Mouse (Mus musculus): ENCODE measurements at regions not wholly inside any gene's neighbourhood (a gene's known extent, or its start where the extent isn't known, plus 50 kb on each side); places are given as distances from the start of the nearest gene placed in this dataset.

GRCm38 (mm10) chr8:50180682-50181081 is 1336.9 kb upstream of the Tenm3 start:
- no peak for DNase-seq

- no peak for DNase-seq
These were observed 1321.2 kb upstream of the Tenm3 start for GRCm38 (mm10) chr8:50164773-50165454.

GRCm38 (mm10) chr8:50161076-50161475 is 1317.3 kb upstream of the Tenm3 start:
- DNase-seq = no peak

GRCm38 (mm10) chr8:50160326-50160725 is 1316.6 kb upstream of the Tenm3 start:
- DNase-seq = no peak

GRCm38 (mm10) chr8:50139876-50140275 is 1296.1 kb upstream of the Tenm3 start:
- no peak for DNase-seq

GRCm38 (mm10) chr8:50120041-50120440 is 1276.3 kb upstream of the Tenm3 start:
- DNase-seq = peak; percentile 4

- no peak for DNase-seq
These were observed 1238.6 kb upstream of the Tenm3 start for GRCm38 (mm10) chr8:50082378-50082777.

GRCm38 (mm10) chr8:50037096-50037495 is 1193.3 kb upstream of the Tenm3 start:
- no peak for DNase-seq

GRCm38 (mm10) chr8:50027544-50027943 is 1183.8 kb upstream of the Tenm3 start:
- DNase-seq = no peak

- no peak for DNase-seq
These were observed 1163.8 kb upstream of the Tenm3 start for GRCm38 (mm10) chr8:50007546-50007945.

GRCm38 (mm10) chr8:50004254-50004653 is 1160.5 kb upstream of the Tenm3 start:
- no peak for DNase-seq

- no peak for DNase-seq
These were observed 1159.9 kb upstream of the Tenm3 start for GRCm38 (mm10) chr8:50003641-50004040.

GRCm38 (mm10) chr8:49998281-49999037 is 1154.7 kb upstream of the Tenm3 start:
- DNase-seq = no peak

Measured in right cerebral cortex, postnatal 4 days (tissue).